Mouse (Mus musculus) left cerebral cortex, adult 6 months (tissue): ENCODE measurements around the gene Gm12695. TPM values are rescaled to one million over a fixed set of nuclear protein-coding genes. Genes with fewer than 3 reads are reported as not detected.

Experiments used
- long read RNA-seq, 2 experiments: library from polyadenylated mRNA; unstranded; transcript quantifications; one replicate each; pipeline ENCODE4 v2.0.0; 2019 to 2020
- polyA plus RNA-seq: library from polyadenylated mRNA; unstranded; fragments of <200 nt; fragmentation: Nextera tagmentation; gene quantifications from 2 replicates; pipeline ENCODE4 v1.2.3, GENCODE M21; 2021

Gm12695 gene
- 0.13 TPM in 1 of 2 replicates, not detected in the other for polyA plus RNA-seq
- long read RNA-seq, experiment 1, result 0 reads
- long read RNA-seq, experiment 2, result 0 reads

DNA sequence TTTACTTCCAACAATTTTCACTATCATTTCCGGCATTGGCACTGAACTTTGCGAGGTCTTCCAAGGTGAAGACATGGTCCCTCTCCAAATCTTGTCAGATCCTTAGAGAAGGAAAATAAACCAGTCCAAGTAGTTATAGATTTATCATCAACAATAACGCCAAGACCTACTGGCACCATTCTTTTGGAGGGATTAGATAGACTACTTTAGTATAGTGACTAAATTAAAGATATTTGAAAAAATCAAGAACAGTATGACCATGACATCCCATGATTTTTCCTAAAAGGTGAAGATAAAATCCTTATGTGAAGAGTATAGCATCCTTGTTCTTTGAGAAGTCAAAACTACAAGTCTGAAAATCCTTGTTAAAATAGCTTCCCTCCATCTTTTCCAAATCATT lies at the start of gene Gm12695:
Gene Gm12695 (minus strand): TSS at position 101 of the 400 bp plus-strand sequence.

Other genes with a start within 250 kb of the Gm12695 start
- 9.3 and 9.9 TPM in 2 replicates for gene Cyp2j6, start 231.5 kb downstream of the Gm12695 start, polyA plus RNA-seq
- 27.9 and 32.0 TPM in 2 replicates for gene Cyp2j9, start 193.6 kb downstream of the Gm12695 start, polyA plus RNA-seq
- not detected in 2 replicates for gene Cyp2j5, start 121.0 kb downstream of the Gm12695 start, polyA plus RNA-seq